Mouse (Mus musculus) heart, postnatal 0 days (tissue): Measurements from ENCODE around the gene Hoxb4.

ENCODE experiments used
- CTCF ChIP-seq: IDR thresholded peaks from 2 replicates; pipeline ENCODE4 v1.5.1; 2016; ENCODE audit warnings: antibody characterized with exemption, control low read depth, low read depth
- EP300 ChIP-seq: IDR thresholded peaks from 2 replicates; pipeline ENCODE4 v1.6.1; 2016; ENCODE audit warnings: antibody characterized with exemption, low read depth

DNA sequence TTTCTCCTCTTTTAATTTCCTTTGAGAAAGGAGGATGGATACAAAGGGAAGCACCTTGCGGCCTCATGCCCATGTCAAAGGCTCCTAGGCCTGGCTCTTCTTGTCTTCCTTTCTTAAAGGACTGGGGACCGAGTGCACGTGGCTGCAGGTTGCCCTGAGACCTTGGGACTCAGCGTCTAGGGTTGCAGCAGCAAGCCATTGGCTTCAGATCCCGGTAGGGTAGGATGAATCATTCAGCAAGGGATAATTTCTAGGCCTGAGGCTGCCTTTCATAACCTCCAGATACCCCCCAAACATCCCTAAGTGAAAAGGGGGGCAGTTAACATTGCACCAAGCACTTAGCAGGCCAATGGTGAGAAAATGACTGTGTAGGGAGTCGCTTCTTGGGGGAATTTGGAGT is 7.0 kb upstream of the Hoxb4 start:
- TF ChIP-seq EP300 = no peak
- TF ChIP-seq CTCF = no peak
